Mouse (Mus musculus): Measurements from ENCODE around the gene Snrnp48. TPM values are rescaled to one million over a fixed set of nuclear protein-coding genes. Genes with fewer than 3 reads are reported as not detected.

The Snrnp48 gene
- polyA plus RNA-seq, 1 experiment from 2014 or later = 47.9 TPM

DNA sequence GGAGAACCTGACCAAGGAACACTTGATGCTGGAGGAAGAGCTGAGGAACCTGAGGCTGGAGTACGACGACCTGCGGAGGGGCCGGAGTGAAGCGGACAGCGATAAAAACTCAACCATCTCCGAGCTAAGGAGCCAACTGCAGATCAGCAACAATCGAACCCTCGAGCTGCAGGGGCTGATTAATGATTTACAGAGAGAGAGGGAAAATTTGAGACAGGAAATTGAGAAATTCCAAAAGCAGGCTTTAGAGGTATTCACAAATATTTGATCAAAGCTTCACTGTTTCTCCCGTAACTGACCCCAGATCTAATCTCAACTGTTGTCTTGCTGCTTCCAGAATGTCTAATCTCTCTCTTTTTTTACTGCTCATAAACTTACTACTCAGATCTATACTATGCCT is 11.3 kb upstream of the Snrnp48 start:
- Histone ChIP-seq H3K36me3 (ENCODE audit: control insufficient read depth, insufficient read depth, low read length) (peaks cover 20% of the 10 kb centered on the region; the same call in 1 of the 2 replicates), H3K4me1 (ENCODE audit: control insufficient read depth, insufficient read depth, low read length) (no peaks in the 10 kb centered on the region), H3K27me3 (ENCODE audit: control insufficient read depth, insufficient read depth, low read length) (no peaks in the 10 kb centered on the region), H3K4me3 (ENCODE audit: low read depth, low read length) (no peak overlapping the region), H3K9ac (replicated peaks; ENCODE audit: low read depth, low read length) (no peak overlapping the region), H3K9me3 (ENCODE audit: control insufficient read depth, low read depth, low read length) (peaks cover 31% of the 10 kb centered on the region), H3K27ac (ENCODE audit: low read length) (no peak overlapping the region), H3K4me2 (replicated peaks; ENCODE audit: low read depth, low read length) (no peak overlapping the region)
- no peak for ATAC-seq (ENCODE audit: insufficient number of reproducible peaks, insufficient read depth, low FRiP score, low read depth)
- WGBS = 65% methylated on average over 10 of the region's 10 CpGs

DNA sequence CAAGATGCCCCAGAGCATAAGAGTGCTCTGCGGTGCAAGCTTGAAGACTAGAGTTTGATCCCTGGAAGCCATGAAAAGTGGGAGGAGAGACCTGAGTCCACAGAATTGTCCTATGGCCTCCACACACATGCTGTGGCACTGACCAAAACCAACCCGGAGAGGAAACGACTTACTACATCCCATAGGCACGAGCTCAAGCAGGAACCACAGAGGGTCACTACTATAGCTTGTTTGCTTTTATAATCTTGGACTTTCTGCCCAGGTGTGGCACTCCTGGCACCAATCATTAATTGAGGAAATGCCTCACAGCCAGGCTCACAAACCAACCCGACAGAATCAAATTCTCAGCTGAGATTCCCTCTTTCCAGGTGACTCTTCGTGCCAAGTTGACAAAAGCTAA is 3.3 kb upstream of the Snrnp48 start:
- H3K27me3 ChIP-seq (ENCODE audit: control insufficient read depth, insufficient read depth, low read length) = no peaks in the 10 kb centered on the region
- peaks cover 4% of the 10 kb centered on the region; the same call in 1 of the 2 replicates for H3K36me3 ChIP-seq (ENCODE audit: control insufficient read depth, insufficient read depth, low read length)
- H3K9me3 ChIP-seq (ENCODE audit: control insufficient read depth, low read depth, low read length) = peaks cover 13% of the 10 kb centered on the region
- H3K27ac ChIP-seq (ENCODE audit: low read length) = no peak overlapping the region
- H3K4me2 ChIP-seq (replicated peaks; ENCODE audit: low read depth, low read length) = no peak overlapping the region
- H3K9ac ChIP-seq (replicated peaks; ENCODE audit: low read depth, low read length) = no peak overlapping the region
- no peak for ATAC-seq (ENCODE audit: insufficient number of reproducible peaks, insufficient read depth, low FRiP score, low read depth)
- WGBS = 70% methylated on average over 6 of the region's 6 CpGs
- no peak overlapping the region for H3K4me3 ChIP-seq (ENCODE audit: low read depth, low read length)
- peaks cover 9% of the 10 kb centered on the region; the same call in 1 of the 2 replicates for H3K4me1 ChIP-seq (ENCODE audit: control insufficient read depth, insufficient read depth, low read length)

DNA sequence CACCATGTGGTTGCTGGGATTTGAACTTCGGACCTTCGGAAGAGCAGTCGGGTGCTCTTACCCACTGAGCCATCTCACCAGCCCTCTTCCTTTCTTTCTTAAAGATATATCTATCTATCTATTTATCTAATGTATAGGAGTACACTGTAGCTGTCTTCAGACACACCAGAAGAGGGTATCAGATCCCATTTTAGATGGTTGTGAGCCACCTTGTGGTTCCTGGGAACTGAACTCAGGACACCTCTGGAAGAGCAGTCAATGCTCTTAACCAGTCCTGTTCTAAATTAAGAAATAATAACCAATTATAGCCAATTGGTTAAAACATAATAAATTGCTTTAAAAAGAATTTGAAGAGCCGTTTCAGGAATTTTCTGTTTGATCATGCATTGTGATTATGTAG is 567 bp upstream of the Snrnp48 start:
- Histone ChIP-seq H3K27ac (ENCODE audit: low read length) (no peak overlapping the region), H3K4me3 (ENCODE audit: low read depth, low read length) (peak overlapping the region; percentile 83), H3K9me3 (ENCODE audit: control insufficient read depth, low read depth, low read length) (no peaks in the 10 kb centered on the region), H3K4me2 (replicated peaks; ENCODE audit: low read depth, low read length) (peak overlapping the region; percentile 43), H3K9ac (replicated peaks; ENCODE audit: low read depth, low read length) (no peak overlapping the region), H3K27me3 (ENCODE audit: control insufficient read depth, insufficient read depth, low read length) (no peaks in the 10 kb centered on the region), H3K4me1 (ENCODE audit: control insufficient read depth, insufficient read depth, low read length) (peaks cover 10% of the 10 kb centered on the region; the same call in 1 of the 2 replicates), H3K36me3 (ENCODE audit: control insufficient read depth, insufficient read depth, low read length) (no peaks in the 10 kb centered on the region)
- no peak for ATAC-seq (ENCODE audit: insufficient number of reproducible peaks, insufficient read depth, low FRiP score, low read depth)
- WGBS = 66% methylated on average over 4 of the region's 4 CpGs

DNA sequence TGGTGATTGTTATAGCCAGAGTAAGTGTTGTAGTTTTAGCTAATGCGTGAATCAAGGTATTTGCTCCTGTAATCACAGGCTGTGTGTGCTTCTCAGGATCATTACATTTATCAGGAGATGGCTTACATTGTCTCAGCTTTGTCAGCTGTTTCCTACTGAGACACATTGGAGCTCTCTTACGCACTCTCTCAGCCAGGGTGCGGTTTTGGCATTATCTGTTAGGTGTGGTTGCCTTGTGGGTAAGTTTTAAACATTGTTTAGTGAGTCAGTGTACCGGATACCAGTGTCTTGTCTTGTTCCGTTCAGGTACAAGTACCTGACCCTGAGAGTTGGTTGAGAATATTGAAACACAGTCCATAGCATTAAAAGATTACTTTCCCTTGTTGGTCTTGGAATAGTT is 6.4 kb downstream of the Snrnp48 start:
- ATAC-seq (ENCODE audit: insufficient number of reproducible peaks, insufficient read depth, low FRiP score, low read depth) = no peak
- Histone ChIP-seq H3K4me3 (ENCODE audit: low read depth, low read length) (no peak overlapping the region), H3K36me3 (ENCODE audit: control insufficient read depth, insufficient read depth, low read length) (peaks cover 43% of the 10 kb centered on the region), H3K27me3 (ENCODE audit: control insufficient read depth, insufficient read depth, low read length) (no peaks in the 10 kb centered on the region), H3K9ac (replicated peaks; ENCODE audit: low read depth, low read length) (no peak overlapping the region), H3K4me2 (replicated peaks; ENCODE audit: low read depth, low read length) (no peak overlapping the region), H3K27ac (ENCODE audit: low read length) (no peak overlapping the region), H3K9me3 (ENCODE audit: control insufficient read depth, low read depth, low read length) (no peaks in the 10 kb centered on the region), H3K4me1 (ENCODE audit: control insufficient read depth, insufficient read depth, low read length) (peaks cover 4% of the 10 kb centered on the region; the same call in 1 of the 2 replicates)
- 93% methylated on average over 5 of the region's 5 CpGs for WGBS

GRCm38 (mm10) chr13:38218686-38219085 is 13.9 kb downstream of the Snrnp48 start:
- peaks cover 81% of the 10 kb centered on the region for H3K36me3 ChIP-seq (ENCODE audit: control insufficient read depth, insufficient read depth, low read length)
- WGBS = 93% methylated on average over 3 of the region's 3 CpGs
- H3K27ac ChIP-seq (ENCODE audit: low read length) = no peak overlapping the region
- no peak overlapping the region for H3K4me2 ChIP-seq (replicated peaks; ENCODE audit: low read depth, low read length)
- H3K4me3 ChIP-seq (ENCODE audit: low read depth, low read length) = no peak overlapping the region
- no peaks in the 10 kb centered on the region for H3K9me3 ChIP-seq (ENCODE audit: control insufficient read depth, low read depth, low read length)
- H3K4me1 ChIP-seq (ENCODE audit: control insufficient read depth, insufficient read depth, low read length) = no peaks in the 10 kb centered on the region
- no peak for ATAC-seq (ENCODE audit: insufficient number of reproducible peaks, insufficient read depth, low FRiP score, low read depth)
- H3K9ac ChIP-seq (replicated peaks; ENCODE audit: low read depth, low read length) = no peak overlapping the region
- H3K27me3 ChIP-seq (ENCODE audit: control insufficient read depth, insufficient read depth, low read length) = no peaks in the 10 kb centered on the region

- no peaks in the 10 kb centered on the region for H3K4me1 ChIP-seq (ENCODE audit: control insufficient read depth, insufficient read depth, low read length)
- H3K27ac ChIP-seq (ENCODE audit: low read length) = no peak overlapping the region
- no peak overlapping the region for H3K4me3 ChIP-seq (ENCODE audit: low read depth, low read length)
- peaks cover 87% of the 10 kb centered on the region for H3K36me3 ChIP-seq (ENCODE audit: control insufficient read depth, insufficient read depth, low read length)
- H3K27me3 ChIP-seq (ENCODE audit: control insufficient read depth, insufficient read depth, low read length) = no peaks in the 10 kb centered on the region
- H3K9me3 ChIP-seq (ENCODE audit: control insufficient read depth, low read depth, low read length) = no peaks in the 10 kb centered on the region
- no peak for ATAC-seq (ENCODE audit: insufficient number of reproducible peaks, insufficient read depth, low FRiP score, low read depth)
- H3K9ac ChIP-seq (replicated peaks; ENCODE audit: low read depth, low read length) = no peak overlapping the region
- WGBS = 91% methylated on average over 6 of the region's 6 CpGs
- H3K4me2 ChIP-seq (replicated peaks; ENCODE audit: low read depth, low read length) = no peak overlapping the region
These were observed 15.6 kb downstream of the Snrnp48 start for GRCm38 (mm10) chr13:38220331-38220730.

- Histone ChIP-seq H3K36me3 (ENCODE audit: control insufficient read depth, insufficient read depth, low read length) (peaks cover 25% of the 10 kb centered on the region), H3K27ac (ENCODE audit: low read length) (no peak overlapping the region), H3K4me3 (ENCODE audit: low read depth, low read length) (no peak overlapping the region), H3K4me2 (replicated peaks; ENCODE audit: low read depth, low read length) (no peak overlapping the region), H3K9ac (replicated peaks; ENCODE audit: low read depth, low read length) (no peak overlapping the region), H3K4me1 (ENCODE audit: control insufficient read depth, insufficient read depth, low read length) (no peaks in the 10 kb centered on the region), H3K27me3 (ENCODE audit: control insufficient read depth, insufficient read depth, low read length) (no peaks in the 10 kb centered on the region), H3K9me3 (ENCODE audit: control insufficient read depth, low read depth, low read length) (no peaks in the 10 kb centered on the region)
- 71% methylated on average over 9 of the region's 9 CpGs for WGBS
- ATAC-seq (ENCODE audit: insufficient number of reproducible peaks, insufficient read depth, low FRiP score, low read depth) = no peak
These were observed 25.6 kb downstream of the Snrnp48 start for GRCm38 (mm10) chr13:38230177-38230821.

DNA sequence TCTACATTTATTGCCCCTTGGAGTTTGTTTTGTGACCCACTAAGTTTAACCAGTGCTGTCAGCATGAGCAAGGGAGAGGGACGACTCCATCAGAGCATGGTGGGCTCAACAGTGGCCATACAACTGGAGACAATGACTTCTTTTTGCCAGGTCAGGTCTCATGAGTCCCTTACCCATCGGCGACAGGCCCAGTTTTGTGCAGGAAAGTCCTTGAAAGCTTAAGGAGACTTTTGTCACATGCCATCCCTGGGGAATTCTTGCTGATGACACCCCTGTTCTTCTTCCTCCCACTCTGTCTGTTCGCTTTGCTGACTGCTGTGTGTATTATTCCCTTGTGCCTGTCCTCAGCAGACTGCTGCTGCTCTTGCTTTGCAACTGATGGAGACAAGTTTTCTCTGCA is 27.7 kb downstream of the Snrnp48 start:
- Histone ChIP-seq H3K36me3 (ENCODE audit: control insufficient read depth, insufficient read depth, low read length) (peaks cover 13% of the 10 kb centered on the region), H3K4me2 (replicated peaks; ENCODE audit: low read depth, low read length) (no peak overlapping the region), H3K4me3 (ENCODE audit: low read depth, low read length) (no peak overlapping the region), H3K4me1 (ENCODE audit: control insufficient read depth, insufficient read depth, low read length) (no peaks in the 10 kb centered on the region), H3K27me3 (ENCODE audit: control insufficient read depth, insufficient read depth, low read length) (no peaks in the 10 kb centered on the region), H3K9ac (replicated peaks; ENCODE audit: low read depth, low read length) (no peak overlapping the region), H3K27ac (ENCODE audit: low read length) (no peak overlapping the region), H3K9me3 (ENCODE audit: control insufficient read depth, low read depth, low read length) (no peaks in the 10 kb centered on the region)
- ATAC-seq (ENCODE audit: insufficient number of reproducible peaks, insufficient read depth, low FRiP score, low read depth) = no peak
- 87% methylated on average over 4 of the region's 4 CpGs for WGBS
